Mouse (Mus musculus) fibroblast of lung, adult 2 months (primary cell): ENCODE results near the gene Slmap.
A peak's percentile ranks its signal among the peaks of the same experiment; 100 is the strongest.
"Not testable (repeated sequence)": the region's sequence is repeated elsewhere in the genome, so short reads cannot be mapped to it uniquely, and the experiment has no call there.

Source experiments
- DNase-seq: peaks from one replicate; pipeline ENCODE4 v3.0.0-alpha.2; 2011; ENCODE audit warnings: low read depth

The Slmap gene

GRCm38 (mm10) chr14:26532752-26533151, 2.0 kb downstream of the Slmap start:
- no peak for DNase-seq

DNA sequence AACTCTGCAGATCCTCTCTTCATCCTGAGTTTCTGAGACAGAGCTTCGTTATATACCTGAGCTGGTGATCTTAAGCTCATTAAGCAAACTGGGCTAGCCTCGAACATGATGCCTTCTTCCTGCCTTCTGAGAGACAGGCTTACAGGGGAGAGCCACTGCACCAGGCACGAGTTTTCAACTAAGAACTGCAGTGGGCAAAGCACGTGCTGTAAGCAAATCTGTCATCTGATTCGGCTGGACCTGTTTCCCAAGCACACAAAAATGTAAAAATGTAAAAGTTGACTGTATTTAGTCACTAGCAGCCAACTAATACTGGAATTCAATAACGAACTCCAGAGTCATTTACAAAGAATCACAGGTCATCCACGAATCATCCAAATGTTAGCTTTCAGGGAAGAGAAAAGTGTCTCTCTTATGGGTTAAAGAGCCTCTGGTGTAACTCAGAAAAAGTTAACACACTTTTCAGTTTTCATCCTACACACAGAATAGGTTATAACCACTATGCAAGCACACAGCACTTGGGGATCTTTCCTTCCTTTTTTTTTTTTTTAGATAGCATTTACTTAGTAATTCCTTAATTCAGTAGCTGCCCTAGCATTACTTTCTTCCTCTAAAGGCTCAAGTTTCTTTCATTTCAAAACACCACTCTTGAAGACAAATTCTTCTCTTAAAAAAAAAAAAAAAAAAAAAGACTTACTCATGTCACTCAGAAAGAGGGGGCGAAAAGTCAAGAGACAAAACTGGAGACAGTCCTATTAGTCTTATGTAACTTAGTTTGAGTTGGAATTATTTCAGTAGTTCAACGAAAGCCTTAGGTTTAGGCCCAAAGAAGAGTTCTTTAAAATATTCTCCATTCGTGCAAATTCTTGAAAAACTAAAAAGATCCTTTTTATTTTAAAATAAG, 3.1 kb downstream of the Slmap start:
- DNase-seq, result no peak

DNA sequence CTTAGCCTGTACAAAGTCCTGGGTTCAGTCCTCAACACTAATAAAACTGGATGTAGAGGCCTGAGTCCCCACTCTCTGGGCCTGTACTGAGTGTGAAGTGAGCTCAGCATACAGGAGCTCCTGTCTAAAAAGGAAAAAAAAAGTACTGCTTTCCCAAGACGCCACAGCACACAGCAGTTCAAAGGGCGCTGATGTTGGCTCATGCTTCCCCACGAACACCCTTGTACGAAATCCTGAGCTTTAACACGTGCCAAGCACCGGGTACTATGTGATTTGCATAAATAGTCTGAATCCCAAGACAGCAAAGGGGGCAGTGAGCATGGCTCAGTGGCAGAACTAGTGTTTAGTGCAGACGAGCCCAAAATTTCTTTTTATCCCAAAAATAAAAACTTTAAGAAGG, 4.4 kb downstream of the Slmap start:
- no peak for DNase-seq

- DNase-seq, result no peak
Measured at GRCm38 (mm10) chr14:26528296-26528695, 6.4 kb downstream of the Slmap start.

GRCm38 (mm10) chr14:26525955-26526354, 8.8 kb downstream of the Slmap start:
- DNase-seq, result no peak

DNA sequence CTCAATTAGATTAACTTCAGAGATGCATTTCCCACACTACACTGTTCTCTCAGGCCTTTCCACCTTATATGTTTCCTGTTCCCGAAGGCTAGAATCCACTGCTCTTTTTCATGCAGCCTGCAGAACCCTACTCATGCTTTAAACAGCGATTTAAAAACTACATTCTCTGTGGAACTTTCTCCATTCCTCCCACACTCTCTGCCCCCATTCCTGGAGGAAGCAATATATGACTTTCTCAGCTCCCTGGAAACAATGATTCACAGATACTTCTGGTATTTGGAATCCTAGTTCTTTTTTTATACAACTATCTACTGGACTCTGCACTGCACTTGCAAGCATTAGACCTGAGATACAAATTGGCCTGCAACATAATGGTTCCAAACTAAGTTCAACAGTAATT, 11.6 kb downstream of the Slmap start:
- no peak for DNase-seq

DNA sequence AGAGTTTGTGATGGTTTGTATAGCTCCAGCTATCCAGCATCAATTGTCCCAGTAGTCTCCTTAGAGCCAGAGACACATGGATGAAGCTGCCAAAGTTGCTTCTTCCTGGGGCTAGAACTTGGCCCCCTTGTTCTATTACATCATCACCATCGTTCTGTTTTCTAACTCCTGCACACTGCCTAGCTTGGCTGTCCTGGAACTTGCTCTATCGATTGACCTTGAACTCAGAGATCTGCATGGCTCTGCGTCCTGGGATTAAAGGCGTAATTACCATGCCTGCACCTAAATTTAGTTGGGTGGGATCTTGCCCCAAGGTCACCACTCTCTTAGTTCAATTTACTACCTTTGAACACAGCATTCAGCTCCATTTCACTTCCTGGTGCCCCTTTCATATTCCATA, 14.9 kb downstream of the Slmap start:
- DNase-seq, result no peak

- no peak for DNase-seq
Measured at GRCm38 (mm10) chr14:26517843-26518242, 16.9 kb downstream of the Slmap start.

DNA sequence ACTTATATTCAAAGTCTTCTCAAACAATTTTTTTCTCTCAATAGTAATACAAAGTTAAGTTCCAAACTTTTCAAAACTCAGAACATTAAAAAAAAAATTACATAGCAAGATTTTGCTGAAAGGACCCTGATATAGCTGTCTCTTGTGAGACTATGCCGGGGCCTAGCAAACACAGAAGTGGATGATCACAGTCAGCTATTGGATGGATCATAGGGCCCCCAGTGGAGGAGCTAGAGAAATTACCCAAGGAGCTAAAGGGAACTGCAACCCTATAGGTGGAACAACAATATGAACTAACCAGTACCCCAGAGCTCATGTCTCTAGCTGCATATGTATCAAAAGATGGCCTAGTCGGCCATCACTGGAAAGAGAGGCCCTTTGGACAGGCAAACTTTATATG, 18.5 kb downstream of the Slmap start:
- DNase-seq, result not testable (repeated sequence)

- no peak for DNase-seq
Measured at GRCm38 (mm10) chr14:26515802-26516201, 18.9 kb downstream of the Slmap start.

GRCm38 (mm10) chr14:26510545-26510944, 24.2 kb downstream of the Slmap start:
- DNase-seq, result no peak

DNA sequence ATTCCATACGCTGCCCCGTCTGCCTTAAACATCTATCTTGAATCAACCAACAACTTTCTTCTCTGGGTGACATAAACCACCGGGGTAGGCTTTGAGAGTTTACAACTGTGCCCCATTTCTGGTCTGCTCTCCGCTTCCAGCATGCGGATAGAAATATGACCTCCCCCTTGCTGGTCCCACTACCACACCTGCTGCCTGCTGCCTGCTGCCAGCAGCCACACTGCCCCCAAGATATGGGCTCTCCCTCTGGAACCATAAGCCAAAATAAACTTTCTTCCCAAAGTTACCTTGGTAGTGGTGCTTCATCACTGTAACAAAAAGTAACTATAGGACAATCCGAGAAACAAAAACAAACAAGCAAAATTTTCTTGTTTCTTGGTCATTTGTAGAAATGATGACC, 26.6 kb downstream of the Slmap start:
- DNase-seq, result no peak

- DNase-seq, result peak; percentile 63
Measured at GRCm38 (mm10) chr14:26507361-26507760, 27.4 kb downstream of the Slmap start.

GRCm38 (mm10) chr14:26504541-26504940, 30.2 kb downstream of the Slmap start:
- no peak for DNase-seq

DNA sequence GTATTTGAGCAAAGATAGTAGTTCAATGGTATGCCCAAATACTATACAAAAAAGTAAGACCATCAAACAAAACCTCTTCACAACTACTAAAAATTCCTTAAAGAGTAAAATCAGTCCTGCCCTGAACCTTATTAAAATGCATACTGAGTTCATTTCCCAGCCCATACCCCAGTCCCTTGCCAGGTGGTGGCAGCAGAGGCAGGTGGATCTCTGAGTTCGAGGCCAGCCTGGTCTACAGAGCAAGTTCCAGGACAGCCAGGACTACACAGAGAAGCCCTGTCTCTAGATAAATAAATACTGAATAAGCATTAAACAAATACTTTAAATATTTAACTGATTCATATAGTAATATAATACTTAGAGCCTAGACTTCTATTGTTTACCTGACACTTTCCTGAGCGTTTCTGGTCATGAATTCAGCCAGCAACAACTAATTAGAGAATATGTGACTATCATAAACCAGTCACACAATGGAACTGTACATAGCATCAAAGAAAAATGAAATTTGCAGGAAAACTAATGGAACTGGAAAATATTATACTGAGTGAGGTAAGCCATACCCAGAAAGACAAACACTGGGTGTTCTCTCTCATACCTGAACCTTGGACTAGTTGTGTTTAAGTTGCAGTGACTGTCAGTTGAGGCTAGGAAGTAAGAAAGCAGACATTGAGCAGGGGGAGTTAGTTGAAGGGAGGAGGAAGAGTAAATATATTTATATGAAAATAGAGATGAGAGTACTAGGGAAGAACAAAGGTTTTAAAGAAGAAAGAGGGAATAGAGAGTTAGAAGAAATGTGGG, 34.4 kb downstream of the Slmap start:
- no peak for DNase-seq

- DNase-seq, result no peak
Measured at GRCm38 (mm10) chr14:26495021-26495420, 39.7 kb downstream of the Slmap start.

GRCm38 (mm10) chr14:26491150-26491549, 43.6 kb downstream of the Slmap start:
- peak; percentile 66 for DNase-seq

DNA sequence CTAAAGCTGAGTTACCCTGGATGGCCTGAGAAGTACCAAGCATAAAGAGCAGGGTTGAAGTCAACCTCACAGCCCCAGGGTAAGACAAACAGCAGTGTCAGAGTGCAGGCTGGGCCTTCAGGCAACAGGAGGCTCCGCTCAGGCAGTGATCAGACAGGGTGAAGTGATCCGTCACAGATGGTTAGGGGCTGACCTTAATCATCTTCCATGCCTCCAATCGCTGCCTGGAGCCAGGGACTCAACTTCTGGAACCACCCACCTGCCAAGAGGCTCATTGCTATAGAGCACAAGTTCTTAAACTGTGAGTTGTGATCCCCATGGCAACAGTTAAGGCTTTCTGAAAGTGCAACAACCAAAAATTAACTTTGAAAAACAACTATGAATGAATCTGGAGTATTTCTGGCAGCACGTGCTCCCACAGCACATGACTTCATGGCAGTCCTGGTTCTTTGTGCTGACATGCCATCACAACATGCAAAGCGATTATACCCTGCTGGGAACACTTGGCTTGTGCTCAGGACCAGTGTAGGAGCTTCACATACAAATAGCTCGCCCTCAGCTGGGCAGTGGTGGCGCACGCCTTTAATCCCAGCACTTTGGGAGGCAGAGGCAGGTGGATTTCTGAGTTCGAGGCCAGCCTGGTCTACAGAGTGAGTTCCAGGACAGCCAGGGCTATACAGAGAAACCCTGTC, 46.3 kb downstream of the Slmap start:
- no peak for DNase-seq

- peak; percentile 25 for DNase-seq
Measured at GRCm38 (mm10) chr14:26486416-26487198, 48.1 kb downstream of the Slmap start.

DNA sequence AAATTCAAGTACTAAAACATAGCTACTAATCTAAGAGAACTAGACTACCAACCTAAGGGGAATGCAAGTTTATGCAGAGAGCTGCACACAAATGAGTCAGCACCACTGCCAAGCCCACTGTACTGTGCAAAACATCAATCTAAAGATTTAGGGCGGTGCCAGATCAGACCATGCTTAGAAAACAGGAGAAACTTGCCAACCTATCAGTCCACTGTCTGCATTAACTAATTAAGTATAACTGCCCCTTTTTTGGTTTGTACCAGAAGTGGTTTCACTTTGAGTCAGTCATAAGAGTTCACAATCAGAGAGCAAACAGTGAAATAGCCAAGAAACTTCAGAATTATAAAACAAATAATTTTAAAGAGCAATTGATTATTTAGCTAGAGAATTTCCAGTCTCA, 53.3 kb downstream of the Slmap start:
- no peak for DNase-seq

GRCm38 (mm10) chr14:26477738-26478137, 57.0 kb downstream of the Slmap start:
- DNase-seq, result no peak

GRCm38 (mm10) chr14:26476391-26476790, 58.3 kb downstream of the Slmap start:
- DNase-seq, result no peak
